Mouse (Mus musculus) bone marrow, adult 2 months (tissue): Measurements from ENCODE around the gene Zcchc17. TPM values are rescaled to one million over a fixed set of nuclear protein-coding genes. Genes with fewer than 3 reads are reported as not detected.
A peak's percentile ranks its signal among the peaks of the same experiment; 100 is the strongest.

Experiments
- H3K27ac ChIP-seq: fragments of 200-500 bp; 2 replicates; pipeline ENCODE4 v1.5.1; 2012; ENCODE audit warnings: low read depth, mild to moderate bottlenecking, control low read depth, inconsistent platforms, low read length; ENCODE audit not compliant: control insufficient read depth, poor library complexity, insufficient read depth
- H3K4me1 ChIP-seq: fragments of 200-500 bp; 2 replicates; pipeline ENCODE4 v1.6.1; 2011; ENCODE audit warnings: low read length; ENCODE audit not compliant: control insufficient read depth, insufficient read depth
- H3K4me3 ChIP-seq: fragments of 200-500 bp; replicated peaks from 2 replicates; pipeline ENCODE3; 2011; ENCODE audit warnings: mild to moderate bottlenecking, low read depth, low read length, control low read depth; ENCODE audit not compliant: control insufficient read depth
- CTCF ChIP-seq: fragments of 200-500 bp; IDR thresholded peaks from 2 replicates; pipeline ENCODE4 v1.5.1; 2011; ENCODE audit warnings: low read length, control low read depth; ENCODE audit not compliant: control insufficient read depth, insufficient read depth
- POLR2A ChIP-seq: fragments of 200-500 bp; IDR thresholded peaks from 2 replicates; pipeline ENCODE4 v1.6.1; 2011; ENCODE audit warnings: low read depth, mild to moderate bottlenecking, control low read depth, low read length, borderline replicate concordance; ENCODE audit not compliant: control insufficient read depth
- WGBS: fragments of 180-500 bp; shearing (Covaris S2); methylation state at CpG from one replicate; pipeline ENCODE4 v1.1.7; 2018; 5-methylcytosine and 5-hydroxymethylcytosine counted together
- polyA plus RNA-seq: library from polyadenylated mRNA; stranded (reverse); fragments of >200 nt; gene quantifications from 2 replicates; pipeline ENCODE4 v1.2.4, GENCODE M21; 2011; ENCODE audit warnings: low replicate concordance; ENCODE audit not compliant: missing spikeins, insufficient read depth, insufficient read length

The Zcchc17 gene
- polyA plus RNA-seq, 1 experiment: 26.6 TPM

- no peaks in the 10 kb centered on the region for H3K4me1 ChIP-seq
- no peak overlapping the region for H3K27ac ChIP-seq
- no peak for TF ChIP-seq POLR2A
- TF ChIP-seq CTCF: no peak
- no peak overlapping the region for H3K4me3 ChIP-seq
- WGBS: 55% methylated on average over 12 of the region's 12 CpGs
These were observed 57.4 kb downstream of the Zcchc17 start for GRCm38 (mm10) chr4:130302285-130302870.

DNA sequence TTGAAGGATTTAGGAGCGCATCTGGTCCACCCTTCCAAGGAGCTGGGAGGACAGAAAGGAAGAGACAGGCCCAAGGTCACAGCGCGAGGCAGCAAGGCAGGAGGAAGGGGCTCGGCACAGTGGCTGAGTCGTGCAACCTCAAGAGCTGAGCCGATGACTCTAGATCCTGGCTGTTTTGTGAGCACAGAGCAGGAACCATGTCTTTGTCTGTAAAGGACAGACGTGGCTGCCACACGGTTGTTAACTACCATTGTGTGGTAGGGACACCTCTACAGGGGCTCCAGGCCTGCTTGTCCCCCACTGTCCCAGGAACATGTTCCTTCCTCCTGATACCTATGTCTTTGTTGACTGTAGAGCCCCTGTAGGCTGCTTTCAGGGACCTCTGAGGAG, 60.1 kb downstream of the Zcchc17 start:
- no peaks in the 10 kb centered on the region for H3K4me1 ChIP-seq
- TF ChIP-seq CTCF: no peak
- no peak for TF ChIP-seq POLR2A
- whole genome bisulfite sequencing: 86% methylated on average over 8 of the region's 8 CpGs
- H3K27ac ChIP-seq: no peak overlapping the region
- no peak overlapping the region for H3K4me3 ChIP-seq

GRCm38 (mm10) chr4:130298877-130299628, 60.7 kb downstream of the Zcchc17 start:
- Histone ChIP-seq H3K27ac (no peak overlapping the region), H3K4me1 (no peaks in the 10 kb centered on the region), H3K4me3 (no peak overlapping the region)
- WGBS: 76% methylated on average over 11 of the region's 11 CpGs
- TF ChIP-seq CTCF: no peak
- no peak for TF ChIP-seq POLR2A

GRCm38 (mm10) chr4:130297123-130297529, 62.6 kb downstream of the Zcchc17 start:
- peak overlapping the region; percentile 7 for H3K4me3 ChIP-seq

DNA sequence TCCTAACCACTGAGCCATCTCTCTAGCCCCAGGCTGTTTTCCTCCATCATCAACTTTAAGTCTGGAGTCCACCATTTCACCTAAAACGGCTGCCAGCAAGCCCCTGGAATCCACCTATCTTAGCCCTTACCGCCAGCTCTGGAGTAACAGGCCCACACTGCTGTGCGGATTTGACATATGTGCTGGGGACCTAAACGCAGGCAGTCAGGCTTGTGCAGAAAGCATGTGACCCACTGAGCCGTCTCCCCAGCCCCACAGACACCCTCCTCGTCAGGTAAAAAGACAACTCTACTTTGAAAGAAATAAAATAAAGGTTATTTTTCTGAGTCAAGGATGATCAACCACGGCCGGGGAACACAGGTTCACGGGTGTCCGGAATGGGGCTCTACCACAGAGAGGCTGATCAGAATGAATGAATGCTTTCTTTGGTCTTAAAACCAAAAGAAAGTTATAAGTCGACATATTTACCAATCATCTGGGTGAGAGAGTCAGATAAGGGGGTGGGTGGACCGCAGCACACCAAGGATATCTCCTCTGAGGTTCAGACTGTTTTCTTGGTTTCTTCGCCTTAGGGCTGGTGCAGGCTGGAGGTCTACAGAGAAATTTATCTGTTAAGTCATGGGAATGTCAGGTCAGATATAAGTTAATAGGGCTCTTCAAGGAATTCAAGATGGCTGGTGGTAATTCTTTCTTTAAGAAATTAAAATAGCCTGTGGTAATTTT, 63.3 kb downstream of the Zcchc17 start:
- peak overlapping the region; percentile 91 for H3K27ac ChIP-seq
- no peaks in the 10 kb centered on the region for H3K4me1 ChIP-seq
- peak overlapping the region; percentile 27 for H3K4me3 ChIP-seq
- no peak for TF ChIP-seq CTCF
- TF ChIP-seq POLR2A: no peak
- WGBS: 74% methylated on average over 13 of the region's 13 CpGs

More at GRCm38 (mm10) chr4:130297123-130297529, 62.6 kb downstream of the Zcchc17 start:
- TF ChIP-seq POLR2A: no peak
- TF ChIP-seq CTCF: peak; percentile 90
- 23% methylated on average over 13 of the region's 13 CpGs for WGBS
- H3K27ac ChIP-seq: peak overlapping the region; percentile 89
- H3K4me1 ChIP-seq: no peaks in the 10 kb centered on the region

DNA sequence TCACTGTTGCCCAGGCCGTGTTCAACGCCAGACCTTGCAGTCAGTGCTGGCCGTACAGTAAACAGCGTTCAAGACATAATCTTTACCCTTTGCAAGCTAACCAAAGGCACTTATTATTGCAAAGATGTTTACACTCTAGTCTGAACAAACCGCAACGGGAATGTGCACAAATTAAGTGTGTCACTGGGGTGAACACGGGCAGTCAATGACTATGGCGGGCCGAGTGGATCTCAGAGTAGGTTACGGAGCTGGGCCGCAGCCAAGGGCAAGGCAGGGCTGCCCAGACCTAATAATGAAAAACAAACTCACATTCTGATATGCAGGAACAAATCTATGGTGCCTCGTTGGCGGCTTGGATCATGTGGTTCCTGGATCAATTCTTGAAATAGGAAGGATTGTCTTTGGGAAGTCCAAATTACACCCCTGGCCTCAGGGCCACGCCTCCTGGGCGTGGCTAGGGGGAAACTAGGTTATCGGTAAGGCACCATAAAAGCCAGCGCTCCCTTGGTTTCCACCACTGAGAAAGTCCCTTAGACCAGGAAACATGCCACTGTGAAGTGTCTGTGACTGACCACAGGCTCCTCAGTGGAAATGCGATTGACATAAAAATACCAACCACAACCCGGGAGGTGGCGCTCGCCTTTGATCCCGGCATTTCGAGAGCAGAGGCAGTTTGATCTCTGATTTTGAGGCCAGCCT, 64.5 kb downstream of the Zcchc17 start:
- TF ChIP-seq POLR2A (0 out of 2 replicates have a peak, but pooled peaks have one; percentile 13), CTCF (no peak)
- Histone ChIP-seq H3K4me3 (peak overlapping the region; percentile 9), H3K4me1 (no peaks in the 10 kb centered on the region), H3K27ac (peak overlapping the region; percentile 74)
- WGBS: 38% methylated on average over 23 of the region's 23 CpGs

DNA sequence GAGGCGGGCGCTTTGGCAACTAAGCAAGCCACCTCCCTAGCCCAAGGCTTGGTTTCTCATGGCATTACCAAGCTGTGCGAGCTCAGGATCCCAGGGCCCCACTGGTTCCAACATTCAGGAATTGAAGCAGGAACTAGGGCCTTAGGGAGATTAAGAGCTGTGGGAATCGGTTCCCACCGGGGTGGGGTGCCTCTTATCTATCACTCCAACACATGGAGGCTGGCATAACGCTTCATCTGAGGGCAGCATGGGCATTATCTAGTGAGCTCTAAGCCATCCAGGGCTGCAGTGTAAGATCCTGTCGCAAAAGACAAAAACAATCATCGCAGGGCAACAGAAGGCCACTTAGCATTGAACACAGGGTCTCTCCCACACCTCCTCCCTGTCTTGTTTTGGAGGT, 65.2 kb downstream of the Zcchc17 start:
- no peak overlapping the region for H3K4me3 ChIP-seq
- WGBS: 75% methylated on average over 8 of the region's 8 CpGs

GRCm38 (mm10) chr4:130292271-130292670, 67.5 kb downstream of the Zcchc17 start:
- H3K4me1 ChIP-seq: no peaks in the 10 kb centered on the region; the same call in 1 of the 2 replicates
- WGBS: 3% methylated on average over 4 of the region's 4 CpGs
- H3K4me3 ChIP-seq: no peak overlapping the region
- TF ChIP-seq POLR2A: no peak
- TF ChIP-seq CTCF: peak; percentile 98
- H3K27ac ChIP-seq: no peak overlapping the region

More for the DNA sequence above, 65.2 kb downstream of the Zcchc17 start:
- TF ChIP-seq CTCF: no peak
- TF ChIP-seq POLR2A: no peak
- Histone ChIP-seq H3K4me1 (no peaks in the 10 kb centered on the region; the same call in 1 of the 2 replicates), H3K27ac (peak overlapping the region; percentile 32)

DNA sequence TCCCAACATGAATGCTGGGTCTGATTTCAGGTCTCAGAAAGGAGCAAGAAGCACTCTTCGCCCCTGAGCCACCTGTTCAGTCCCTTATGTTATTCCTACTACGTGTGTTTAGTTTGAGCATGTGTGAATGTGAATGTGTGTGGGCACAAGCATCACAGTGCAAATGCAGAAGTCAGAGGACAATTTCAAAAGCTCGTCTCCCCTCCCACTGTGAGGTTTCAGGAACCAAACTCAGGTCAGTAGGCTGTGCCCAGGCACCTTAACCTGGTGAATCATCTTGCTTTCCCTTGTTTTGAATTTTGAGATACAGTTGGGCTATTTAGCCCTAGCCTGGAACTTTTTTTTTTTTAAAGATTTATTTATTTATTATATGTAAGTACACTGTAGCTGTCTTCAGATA, 69.9 kb downstream of the Zcchc17 start:
- TF ChIP-seq CTCF (no peak), POLR2A (no peak)
- Histone ChIP-seq H3K4me1 (no peaks in the 10 kb centered on the region; the same call in 1 of the 2 replicates), H3K4me3 (no peak overlapping the region), H3K27ac (no peak overlapping the region)
- WGBS: 42% methylated on average over 3 of the region's 3 CpGs
